Mouse (Mus musculus): Measurements from ENCODE around the gene Ptprm.

DNA sequence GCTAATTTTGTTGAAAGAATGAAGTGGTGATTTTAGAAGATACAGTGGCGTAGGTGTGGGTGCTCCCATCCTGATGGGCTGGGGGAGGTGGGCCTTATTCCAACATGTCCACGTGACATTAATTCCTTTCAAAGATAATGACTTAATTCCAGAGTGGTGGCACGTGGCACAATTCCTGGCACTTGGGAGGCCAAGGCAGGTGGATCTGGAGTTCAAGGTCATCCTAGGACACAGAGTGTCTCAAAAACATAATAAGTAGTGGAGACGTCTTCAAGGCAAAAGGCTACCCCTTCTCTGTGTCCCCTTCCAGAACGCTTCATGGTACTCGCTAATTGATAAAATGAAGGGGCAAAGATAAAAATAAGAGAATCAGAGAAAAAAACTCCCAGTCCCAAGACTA, 7.9 kb upstream of the Ptprm start:
- TF ChIP-seq CTCF (IDR thresholded peaks at IDR 0.05; ENCODE audit: control insufficient read depth, insufficient read depth, insufficient replicate concordance, low read depth, low read length) = no peak
- TF ChIP-seq POLR2A (IDR thresholded peaks at IDR 0.05; ENCODE audit: control insufficient read depth, low read depth, low read length) = no peak
